Mouse (Mus musculus): ENCODE data around the gene Tut1. TPM values are rescaled to one million over a fixed set of nuclear protein-coding genes. Genes with fewer than 3 reads are reported as not detected.

Tut1 gene
- polyA plus RNA-seq, 1 experiment from 2014 or later, result 49.7 TPM

DNA sequence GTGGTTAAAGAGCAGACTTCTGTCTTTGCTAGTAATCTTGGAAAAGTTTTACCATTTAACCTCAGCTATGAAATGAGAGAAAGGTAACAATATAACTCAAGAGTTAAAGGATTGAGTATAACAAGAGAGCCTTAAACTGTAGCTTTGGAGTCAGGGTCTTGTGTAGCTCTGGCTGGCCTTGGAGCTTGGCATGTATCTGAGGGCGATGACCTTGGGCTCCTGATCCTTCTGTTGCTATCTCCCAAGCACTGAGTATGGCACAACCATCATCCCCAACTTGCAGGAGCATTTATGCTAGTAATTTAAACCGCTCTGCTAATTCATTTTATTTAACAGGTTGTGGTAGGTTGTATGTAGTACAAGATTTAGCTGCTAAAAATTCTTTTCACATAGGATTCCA, 21.8 kb downstream of the Tut1 start:
- Histone ChIP-seq H3K27me3 (ENCODE audit: low read depth, poor library complexity, severe bottlenecking) (no peaks in the 10 kb centered on the region), H3K4me3 (no peak overlapping the region), H3K36me3 (peaks cover 100% of the 10 kb centered on the region), H3K27ac (no peak overlapping the region), H3K4me1 (no peaks in the 10 kb centered on the region; the same call in 1 of the 2 replicates), H3K9me3 (replicated peaks) (no peaks in the 10 kb centered on the region)
- DNase-seq (ENCODE audit: low spot score), result no peak
- 95% methylated on average over 2 of the region's 2 CpGs for WGBS

DNA sequence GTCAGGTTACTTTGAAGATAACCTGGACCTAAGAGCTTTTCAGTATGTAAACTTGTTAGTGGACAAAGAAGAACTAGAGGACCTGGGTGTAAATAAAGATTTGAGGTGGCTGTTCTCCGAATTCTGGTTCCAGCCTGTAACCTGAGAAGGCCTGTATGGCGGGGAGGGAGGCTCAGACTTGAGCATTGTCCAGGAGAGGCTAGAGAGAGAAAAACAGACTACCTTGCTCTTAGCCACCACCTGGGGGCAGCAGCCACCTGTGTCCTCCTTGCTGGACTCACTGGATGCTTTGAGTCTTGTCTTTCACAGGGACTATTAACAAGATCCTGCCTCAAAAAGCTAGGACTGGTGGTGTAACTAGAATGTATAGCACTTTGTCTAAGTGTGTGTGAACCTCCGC, 22.9 kb downstream of the Tut1 start:
- H3K36me3 ChIP-seq, result peaks cover 97% of the 10 kb centered on the region
- no peak overlapping the region; the same call in 1 of the 2 replicates for H3K27ac ChIP-seq
- no peak overlapping the region for H3K4me3 ChIP-seq
- peak; percentile 70 for DNase-seq (ENCODE audit: low spot score)
- 50% methylated on average over 3 of the region's 3 CpGs for WGBS
- H3K9me3 ChIP-seq (replicated peaks), result no peaks in the 10 kb centered on the region
- H3K27me3 ChIP-seq (ENCODE audit: low read depth, poor library complexity, severe bottlenecking), result no peaks in the 10 kb centered on the region
- H3K4me1 ChIP-seq, result no peaks in the 10 kb centered on the region; the same call in 1 of the 2 replicates

DNA sequence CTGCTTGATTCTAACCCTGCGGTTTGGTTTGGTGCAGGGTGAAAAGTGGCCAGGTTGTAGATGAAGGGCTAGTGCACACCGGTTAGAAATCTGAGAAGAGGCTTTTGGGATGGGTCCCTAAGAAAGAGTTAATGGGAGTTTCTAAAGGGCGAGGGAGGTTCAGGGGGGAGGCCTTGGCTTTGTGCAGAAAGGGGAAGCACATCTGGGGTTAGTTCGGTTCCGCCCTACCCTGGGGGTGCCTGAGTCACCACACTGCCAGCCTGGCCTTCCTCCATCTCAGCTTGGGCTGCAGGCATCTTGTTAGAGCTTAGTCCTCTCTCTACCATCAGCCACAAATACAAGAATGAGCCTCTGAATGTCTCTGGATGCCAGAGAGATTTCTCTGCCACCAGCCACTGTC, 27.1 kb downstream of the Tut1 start:
- Histone ChIP-seq H3K4me1 (peaks cover 19% of the 10 kb centered on the region), H3K36me3 (peaks cover 62% of the 10 kb centered on the region)
- 59% methylated on average over 5 of the region's 5 CpGs for WGBS

DNA sequence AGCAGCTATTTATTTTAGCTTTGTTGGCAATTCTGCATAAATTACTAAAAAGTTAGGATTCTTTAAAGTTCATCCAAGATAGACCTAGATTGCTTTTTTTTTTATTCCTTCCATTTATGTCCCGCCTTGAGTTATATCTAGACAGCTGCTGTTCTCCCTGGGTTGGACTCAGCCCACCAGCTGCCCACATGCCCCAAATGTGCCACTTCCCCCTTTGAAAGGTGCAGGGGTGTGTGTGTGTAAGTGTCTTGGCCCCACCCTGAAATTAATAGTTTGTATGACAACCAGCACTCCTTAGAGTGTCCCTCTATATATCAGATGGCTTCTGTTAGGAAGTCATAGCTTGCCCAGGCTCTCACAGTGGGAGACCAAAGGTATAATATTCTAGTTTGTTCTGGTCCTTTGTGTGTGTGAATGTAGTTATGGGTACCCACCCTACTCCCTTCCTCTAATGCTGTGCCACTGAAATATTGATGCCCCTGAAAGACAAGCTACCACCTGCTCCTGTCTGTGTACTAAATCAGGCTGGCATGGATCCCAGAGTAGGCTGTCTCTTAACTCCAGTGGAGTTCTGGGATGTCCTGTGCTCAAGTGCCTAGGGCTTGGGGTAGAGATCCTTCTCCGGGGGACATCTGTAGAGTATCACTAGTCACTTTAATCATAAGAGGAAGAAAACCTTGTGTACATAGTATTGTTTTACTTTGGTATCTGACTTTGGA, 28.0 kb downstream of the Tut1 start:
- H3K36me3 ChIP-seq, result peaks cover 54% of the 10 kb centered on the region
- no peaks in the 10 kb centered on the region for H3K27me3 ChIP-seq (ENCODE audit: low read depth, poor library complexity, severe bottlenecking)
- H3K4me1 ChIP-seq, result peaks cover 19% of the 10 kb centered on the region
- no peaks in the 10 kb centered on the region for H3K9me3 ChIP-seq (replicated peaks)
- DNase-seq (ENCODE audit: low spot score), result no peak
- no peak overlapping the region for H3K4me3 ChIP-seq
- WGBS, result 80% methylated on average over 2 of the region's 2 CpGs
- no peak overlapping the region for H3K27ac ChIP-seq

More for the DNA sequence above, 27.1 kb downstream of the Tut1 start:
- no peak for DNase-seq (ENCODE audit: low spot score)
- Histone ChIP-seq H3K27me3 (ENCODE audit: low read depth, poor library complexity, severe bottlenecking) (no peaks in the 10 kb centered on the region), H3K9me3 (replicated peaks) (no peaks in the 10 kb centered on the region), H3K4me3 (no peak overlapping the region), H3K27ac (no peak overlapping the region; the same call in 1 of the 2 replicates)

DNA sequence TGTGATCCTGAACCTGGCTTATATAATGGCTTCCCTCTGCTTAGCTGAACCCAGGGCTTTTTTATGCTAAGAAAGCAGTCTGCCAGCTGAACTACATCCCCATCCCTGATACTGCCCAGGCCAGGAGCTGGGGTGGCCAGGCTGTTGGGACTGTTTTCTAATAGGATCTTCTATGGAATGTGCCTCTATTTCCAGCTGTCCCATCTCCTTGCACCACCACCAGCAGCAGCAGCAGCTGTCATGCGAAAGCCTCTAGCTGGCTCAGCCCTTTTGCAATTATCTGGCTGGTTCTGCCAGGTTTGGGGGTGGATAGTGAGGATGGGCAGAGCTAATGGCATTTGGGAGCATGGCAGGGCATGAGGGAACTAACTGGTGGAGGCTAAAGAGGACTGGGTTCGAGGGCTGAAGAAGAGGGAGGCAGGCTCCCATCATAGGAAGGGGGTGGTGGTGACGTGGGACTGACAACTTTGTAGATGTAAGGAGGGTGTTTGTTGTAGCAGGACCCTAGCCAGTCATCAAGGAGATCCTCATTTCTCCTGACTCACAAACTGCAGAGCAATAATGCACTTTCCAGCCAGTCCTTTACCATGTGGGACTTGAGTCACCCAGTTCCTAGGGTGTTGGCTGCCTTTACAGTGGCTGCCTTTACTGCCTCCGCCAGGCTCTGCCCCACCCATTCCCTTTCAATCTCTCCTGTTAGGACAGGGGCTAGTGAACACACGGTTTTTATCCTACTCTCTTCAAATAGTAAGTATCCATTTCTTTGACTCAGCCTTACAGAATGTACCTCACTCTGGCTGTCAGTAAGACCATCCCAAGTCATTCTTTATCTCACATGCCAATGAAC, 28.9 kb downstream of the Tut1 start:
- no peak for DNase-seq (ENCODE audit: low spot score)
- no peak overlapping the region for H3K27ac ChIP-seq
- WGBS, result 59% methylated on average over 5 of the region's 5 CpGs
- no peaks in the 10 kb centered on the region for H3K9me3 ChIP-seq (replicated peaks)
- no peak overlapping the region for H3K4me3 ChIP-seq
- H3K36me3 ChIP-seq, result peaks cover 44% of the 10 kb centered on the region
- peaks cover 19% of the 10 kb centered on the region for H3K4me1 ChIP-seq
- H3K27me3 ChIP-seq (ENCODE audit: low read depth, poor library complexity, severe bottlenecking), result peaks cover 4% of the 10 kb centered on the region

DNA sequence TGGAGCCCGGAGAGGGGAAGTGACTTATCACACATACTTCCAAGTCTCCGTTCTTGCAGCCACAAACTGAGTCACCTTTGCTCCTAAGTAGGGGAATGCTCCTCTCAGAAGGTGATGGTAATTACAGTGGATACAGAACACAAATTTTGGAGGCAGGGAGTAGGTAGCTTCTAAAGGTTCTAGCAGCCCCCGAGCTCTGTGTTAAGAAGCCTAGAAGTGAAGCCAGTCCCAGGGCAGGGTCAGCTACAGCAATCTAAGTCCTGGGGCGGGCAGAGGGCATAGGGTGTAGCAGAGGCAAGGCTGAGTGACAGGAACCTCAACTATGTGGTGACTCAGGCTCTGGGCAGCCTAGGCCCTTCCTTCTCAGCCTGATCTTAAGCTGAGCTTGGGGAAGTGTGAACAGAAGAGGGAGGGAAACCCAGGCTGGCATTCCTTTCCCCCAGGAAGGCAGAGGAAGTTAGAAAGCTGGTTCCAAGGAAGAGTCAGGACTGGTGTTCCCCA, 29.6 kb downstream of the Tut1 start:
- peaks cover 38% of the 10 kb centered on the region for H3K36me3 ChIP-seq
- H3K27me3 ChIP-seq (ENCODE audit: low read depth, poor library complexity, severe bottlenecking), result peaks cover 10% of the 10 kb centered on the region
- no peak overlapping the region for H3K4me3 ChIP-seq
- 40% methylated on average over 4 of the region's 4 CpGs for WGBS
- 0 out of 2 replicates have a peak overlapping the region, but pooled peaks have one; percentile 8 for H3K27ac ChIP-seq
- H3K4me1 ChIP-seq, result peaks cover 25% of the 10 kb centered on the region
- H3K9me3 ChIP-seq (replicated peaks), result no peaks in the 10 kb centered on the region
- DNase-seq (ENCODE audit: low spot score), result no peak

DNA sequence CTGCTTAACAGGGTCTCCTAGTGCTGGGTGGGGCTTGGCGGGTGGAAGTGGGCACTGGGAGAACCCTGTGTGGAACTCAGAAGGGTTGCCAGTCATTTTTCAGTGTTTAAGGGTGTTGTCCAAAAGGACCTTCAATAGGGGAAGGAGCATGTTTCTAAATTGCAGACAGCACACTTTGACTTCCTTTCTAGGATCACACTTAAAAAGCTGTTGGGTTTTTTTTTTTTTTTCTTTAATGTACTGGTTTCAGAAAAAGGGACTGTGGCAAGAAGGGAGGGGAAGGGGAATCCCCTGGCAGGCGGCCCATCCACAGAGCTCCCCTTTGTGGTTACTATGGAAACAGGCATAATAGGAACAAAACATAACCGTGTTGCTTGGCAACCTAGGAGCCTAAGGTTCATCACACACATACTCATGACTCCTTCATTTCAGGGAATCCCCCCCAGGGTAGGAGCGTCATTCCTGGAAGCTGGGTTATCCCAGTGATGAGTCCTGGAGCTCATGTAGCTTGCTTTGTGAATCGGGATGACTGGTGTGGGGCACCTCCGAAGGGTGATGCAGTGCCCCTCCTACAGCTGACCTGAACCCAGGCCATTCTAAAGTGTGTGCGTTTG, 30.7 kb downstream of the Tut1 start:
- 31% methylated on average over 7 of the region's 7 CpGs for WGBS
- Histone ChIP-seq H3K4me1 (peaks cover 37% of the 10 kb centered on the region), H3K27me3 (ENCODE audit: low read depth, poor library complexity, severe bottlenecking) (peaks cover 20% of the 10 kb centered on the region), H3K4me3 (no peak overlapping the region), H3K9me3 (replicated peaks) (no peaks in the 10 kb centered on the region), H3K36me3 (peaks cover 26% of the 10 kb centered on the region), H3K27ac (0 out of 2 replicates have a peak overlapping the region, but pooled peaks have one; percentile 40)
- no peak for DNase-seq (ENCODE audit: low spot score)

DNA sequence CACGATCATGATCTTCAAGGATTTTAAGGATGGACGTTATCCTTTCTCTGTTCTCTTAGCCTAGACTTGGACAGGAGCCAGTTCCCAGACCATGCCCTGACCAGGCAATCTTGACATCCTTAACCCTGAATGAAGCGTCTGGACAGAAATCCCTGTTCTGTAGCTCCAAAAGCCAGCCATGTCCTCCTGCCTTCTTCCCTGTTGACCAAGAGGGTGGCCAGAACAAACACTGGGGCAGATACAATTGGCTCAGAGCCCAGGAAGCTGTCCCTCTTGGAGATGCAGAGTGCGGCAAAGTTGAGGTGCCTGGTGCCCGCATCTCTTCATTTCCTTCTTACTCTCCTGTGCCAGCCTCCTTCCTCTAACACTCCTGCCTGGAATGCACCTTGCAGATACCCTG, 32.2 kb downstream of the Tut1 start:
- H3K36me3 ChIP-seq, result peaks cover 11% of the 10 kb centered on the region
- no peak overlapping the region for H3K27ac ChIP-seq
- no peak overlapping the region for H3K4me3 ChIP-seq
- H3K4me1 ChIP-seq, result peaks cover 49% of the 10 kb centered on the region
- WGBS, result 83% methylated on average over 5 of the region's 5 CpGs
- H3K27me3 ChIP-seq (ENCODE audit: low read depth, poor library complexity, severe bottlenecking), result peaks cover 20% of the 10 kb centered on the region
- no peak for DNase-seq (ENCODE audit: low spot score)
- H3K9me3 ChIP-seq (replicated peaks), result no peaks in the 10 kb centered on the region

DNA sequence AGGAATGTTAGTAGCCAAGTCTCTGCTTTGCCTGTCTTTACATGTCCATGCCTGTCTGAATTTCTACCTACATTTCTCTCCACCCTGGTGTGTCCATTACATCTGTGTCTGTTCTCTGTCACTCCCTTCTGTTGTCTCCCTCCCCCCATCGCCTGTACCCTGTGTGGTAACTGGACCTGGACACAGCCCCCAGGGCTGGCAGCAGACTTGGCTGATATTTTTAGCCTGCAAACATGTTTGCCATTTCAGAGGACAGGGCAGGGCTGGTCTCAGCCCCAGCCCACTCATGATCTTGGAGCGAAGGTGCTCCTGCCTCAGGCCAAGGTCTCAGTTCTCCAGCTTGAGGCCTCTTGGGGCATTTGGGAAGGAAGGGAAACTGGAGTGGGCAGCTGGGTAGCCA, 34.2 kb downstream of the Tut1 start:
- Histone ChIP-seq H3K36me3 (0 out of 2 replicates have a peak, but pooled peaks cover under 1% of the 10 kb centered on the region), H3K27ac (0 out of 2 replicates have a peak overlapping the region, but pooled peaks have one; percentile 10), H3K27me3 (ENCODE audit: low read depth, poor library complexity, severe bottlenecking) (peaks cover 20% of the 10 kb centered on the region), H3K9me3 (replicated peaks) (no peaks in the 10 kb centered on the region), H3K4me1 (peaks cover 68% of the 10 kb centered on the region), H3K4me3 (0 out of 2 replicates have a peak overlapping the region, but pooled peaks have one; percentile 75)
- 42% methylated on average over 2 of the region's 2 CpGs for WGBS
- no peak for DNase-seq (ENCODE audit: low spot score)

DNA sequence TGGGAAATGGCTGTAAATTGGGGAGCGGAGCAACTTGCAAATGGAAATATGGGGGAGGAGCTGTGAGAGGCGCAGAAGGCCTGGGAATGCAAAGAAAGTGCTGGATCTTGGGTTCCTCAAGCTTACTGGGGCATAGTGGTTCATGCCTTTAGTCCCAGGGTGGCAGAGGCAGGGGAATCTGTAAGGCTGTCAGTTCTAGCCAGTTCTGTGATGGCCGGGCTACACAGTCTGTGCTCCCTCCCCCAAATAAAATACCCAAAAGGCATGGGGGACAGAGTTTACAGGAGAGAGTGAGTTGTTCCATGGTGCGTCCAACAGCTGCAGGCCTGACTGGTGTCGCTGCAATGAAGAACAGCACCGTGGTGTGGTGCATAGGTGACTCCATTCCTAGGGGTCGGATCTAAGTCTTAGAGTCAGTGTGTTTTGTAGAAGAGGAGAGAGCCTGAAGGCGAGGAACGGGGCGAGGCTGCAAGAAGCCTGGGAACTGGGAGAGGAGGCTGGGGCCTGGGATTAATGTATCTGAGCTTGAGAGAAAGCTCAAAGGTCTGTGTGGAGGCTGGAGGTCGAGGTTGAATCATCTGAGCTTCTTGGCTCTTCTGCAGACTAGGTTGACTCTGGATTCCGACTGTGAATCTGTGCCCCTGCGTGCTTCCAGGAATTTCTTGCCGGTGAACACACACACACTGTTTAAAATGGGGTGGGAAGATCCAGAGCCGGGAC, 34.9 kb downstream of the Tut1 start:
- no peaks in the 10 kb centered on the region for H3K9me3 ChIP-seq (replicated peaks)
- H3K27ac ChIP-seq, result peak overlapping the region; percentile 91
- no peak for DNase-seq (ENCODE audit: low spot score)
- H3K4me1 ChIP-seq, result peaks cover 69% of the 10 kb centered on the region
- H3K27me3 ChIP-seq (ENCODE audit: low read depth, poor library complexity, severe bottlenecking), result peaks cover 20% of the 10 kb centered on the region
- 9% methylated on average over 15 of the region's 15 CpGs for WGBS
- H3K36me3 ChIP-seq, result no peaks in the 10 kb centered on the region
- H3K4me3 ChIP-seq, result peak overlapping the region; percentile 75

DNA sequence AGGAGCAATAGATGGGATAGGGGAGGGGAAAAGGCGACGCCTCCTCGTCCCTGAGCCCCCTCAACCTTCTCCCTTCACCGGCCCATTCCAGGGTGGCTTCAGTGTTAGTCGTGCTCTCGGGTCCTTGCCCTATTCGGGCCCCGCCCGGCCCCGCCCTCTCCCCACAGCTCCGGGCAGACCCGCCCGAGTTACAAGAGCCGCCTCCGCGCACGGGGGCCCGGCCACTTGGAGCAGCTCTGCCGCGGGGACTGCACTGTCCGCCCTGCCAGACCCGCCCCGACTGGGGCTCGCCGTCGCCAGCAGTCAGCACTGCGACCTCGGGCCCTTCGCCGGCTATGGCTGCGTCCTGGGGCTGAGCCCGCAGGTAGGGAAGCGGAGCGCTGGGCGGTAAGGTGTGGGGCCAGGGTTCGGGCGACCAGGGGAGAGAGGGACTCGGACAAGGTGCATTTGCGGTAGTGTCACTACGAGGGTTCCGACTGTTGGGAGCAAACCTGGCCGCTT, 35.5 kb downstream of the Tut1 start, which contains the start of gene Ahnak:
TSS of gene Ahnak (plus strand) at position 219 of the 501 bp plus-strand sequence.
- peak within 1 kb of the TSS; percentile 91 for H3K27ac ChIP-seq
- H3K4me1 ChIP-seq, result peaks cover 65% of the 10 kb centered on the region
- H3K36me3 ChIP-seq, result no peaks in the 10 kb centered on the region
- DNase-seq (ENCODE audit: low spot score), result peak; percentile 78
- H3K4me3 ChIP-seq, result peak within 1 kb of the TSS; percentile 75
- peaks cover 20% of the 10 kb centered on the region for H3K27me3 ChIP-seq (ENCODE audit: low read depth, poor library complexity, severe bottlenecking)
- no peaks in the 10 kb centered on the region for H3K9me3 ChIP-seq (replicated peaks)
- WGBS, result under 1% methylated on average over 41 of the region's 42 CpGs
